Mouse (Mus musculus) E14TG2a.4 (cell line): ENCODE measurements at regions not wholly inside any gene's neighbourhood (a gene's known extent, or its start where the extent isn't known, plus 50 kb on each side); places are given as distances from the start of the nearest gene placed in this dataset.

ENCODE experiments used
- CTCF ChIP-seq: conservative IDR thresholded peaks from 2 replicates; pipeline ENCODE4 v1.5.1; 2014; ENCODE audit warnings: low read length
- POU5F1 ChIP-seq: IDR thresholded peaks from 2 replicates; pipeline ENCODE4 v1.6.1; 2014; ENCODE audit warnings: low read length, borderline replicate concordance

DNA sequence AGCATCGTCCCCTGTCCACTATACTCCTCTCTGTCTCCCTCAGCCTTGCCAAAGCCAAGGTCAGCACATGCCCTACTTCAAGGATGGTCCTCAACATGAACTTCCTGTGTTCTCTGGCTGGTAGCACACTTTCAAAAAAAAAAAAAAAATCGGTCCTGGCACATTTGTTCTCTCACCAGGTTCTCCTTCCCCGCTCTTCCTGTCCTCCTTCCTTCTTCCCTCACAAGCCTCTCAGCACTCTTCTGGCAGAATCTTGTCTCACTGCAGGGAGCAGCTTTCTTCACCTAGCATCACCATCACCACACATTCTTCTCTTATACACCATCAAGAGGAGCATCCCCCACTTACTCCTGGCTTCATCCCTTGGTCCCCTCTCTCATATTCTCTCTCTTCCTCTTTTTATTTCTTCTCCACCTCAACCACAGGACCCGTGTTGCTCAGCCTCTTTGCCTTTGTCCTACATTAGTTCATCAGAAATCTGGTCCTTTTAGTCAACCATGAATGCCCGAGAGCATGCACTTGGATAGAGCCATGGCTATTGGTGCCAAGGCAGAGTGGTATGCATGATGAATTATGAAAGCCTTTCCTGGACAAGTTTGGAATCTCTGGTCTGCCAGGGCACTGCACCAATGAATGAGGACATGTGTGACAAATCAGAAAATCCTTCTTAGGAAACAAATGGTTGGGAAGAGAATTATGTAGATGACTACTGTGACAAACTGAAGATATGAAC lies 230.8 kb downstream of the Btg1 start:
- no peak for TF ChIP-seq CTCF
- TF ChIP-seq POU5F1: no peak
